Mouse (Mus musculus) mature B cell (primary cell): ENCODE results near the gene Luzp2.

ENCODE experiments used
- in situ Hi-C: fragments of 300-500 bp; cut with MboI; formaldehyde crosslinking; loops from 2 replicates; pipeline ENCODE4 v1.14.3; 2019

Luzp2 gene

DNA sequence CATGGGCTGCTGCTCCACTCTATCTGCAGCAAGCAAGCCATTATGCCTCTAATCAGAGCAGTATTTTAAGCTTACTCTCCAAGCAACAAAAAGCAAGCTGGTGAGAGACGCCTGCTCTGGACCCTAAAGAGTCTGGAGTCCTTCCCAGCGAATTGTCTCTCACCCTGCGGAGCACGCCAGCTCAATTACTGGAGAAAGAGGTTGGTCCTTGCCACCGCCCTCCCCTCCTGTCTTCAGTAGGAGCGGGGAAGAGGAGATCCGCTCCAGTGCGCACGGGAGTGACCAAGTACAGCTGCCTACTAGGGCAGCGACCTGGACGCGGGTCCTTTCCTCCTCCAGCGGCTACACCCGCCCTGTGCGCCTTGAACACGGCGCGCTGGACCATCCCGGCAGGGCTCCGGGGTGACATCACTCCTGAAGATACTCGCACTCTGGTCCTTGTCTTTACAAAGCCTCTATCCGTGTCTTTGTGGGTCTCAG is at the start of gene Luzp2:
Gene Luzp2, plus strand, starts transcription at position 127 of the 480 bp plus-strand sequence.
- in situ Hi-C loops, result no loop called here

DNA sequence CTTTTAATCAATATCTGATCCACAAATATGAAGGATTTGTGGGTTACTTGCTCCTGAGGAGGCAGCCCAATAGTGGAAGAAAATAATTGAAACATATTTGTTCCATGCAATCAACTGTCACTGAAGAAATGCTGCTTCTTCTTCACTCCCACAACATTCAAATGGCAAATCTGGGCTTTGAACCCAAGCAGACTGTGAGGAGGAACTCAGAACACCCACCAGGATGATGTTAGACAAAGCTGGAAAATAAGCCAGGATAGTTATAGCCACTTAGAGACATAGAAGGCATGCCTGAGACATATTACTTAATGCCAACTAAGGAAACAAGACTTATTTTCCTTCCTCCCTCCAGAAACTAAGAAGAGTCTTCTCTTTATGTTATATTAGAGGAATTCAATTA is 47.8 kb upstream of the Luzp2 start:
- in situ Hi-C loops, result no loop called here

DNA sequence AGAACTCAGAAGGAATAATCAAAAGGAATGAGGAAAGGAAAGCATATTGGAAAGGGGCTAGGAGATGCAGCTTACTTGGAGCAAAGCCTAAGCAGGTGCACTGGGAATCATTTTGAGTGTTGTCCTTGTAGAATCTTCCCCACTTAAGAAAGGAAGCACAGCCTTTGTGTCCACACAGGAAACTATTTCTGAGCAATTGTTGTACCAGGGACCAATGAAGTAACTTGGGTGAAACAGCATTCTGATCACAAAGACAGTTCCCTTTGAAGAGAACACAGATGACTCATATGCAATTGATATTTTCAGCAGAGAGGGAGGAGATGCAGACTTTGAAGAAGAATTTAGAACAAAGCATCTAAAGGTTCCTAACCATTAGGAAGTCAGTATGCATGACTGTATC is 16.7 kb upstream of the Luzp2 start:
- in situ Hi-C loops, result no loop called here

DNA sequence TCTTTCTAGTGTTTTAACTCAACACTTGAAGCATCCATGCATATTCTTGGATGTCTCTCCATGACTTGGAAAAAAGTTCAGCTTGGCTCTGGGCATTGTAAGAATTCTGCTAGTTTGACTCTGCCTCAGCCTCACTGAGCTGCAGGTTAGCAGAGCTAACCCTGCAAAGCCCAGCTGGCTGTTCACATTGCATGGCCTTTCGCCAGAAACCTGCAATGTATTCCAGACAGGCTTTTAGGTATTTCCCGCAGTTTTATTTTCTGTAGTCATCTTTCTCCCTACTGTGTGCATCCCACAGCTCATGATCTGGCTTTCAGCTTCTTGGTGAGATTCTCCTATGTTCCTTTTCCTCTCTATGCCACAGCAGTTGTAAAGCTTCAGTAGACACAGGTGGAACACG is 6.5 kb upstream of the Luzp2 start:
- in situ Hi-C loops, result no loop called here

DNA sequence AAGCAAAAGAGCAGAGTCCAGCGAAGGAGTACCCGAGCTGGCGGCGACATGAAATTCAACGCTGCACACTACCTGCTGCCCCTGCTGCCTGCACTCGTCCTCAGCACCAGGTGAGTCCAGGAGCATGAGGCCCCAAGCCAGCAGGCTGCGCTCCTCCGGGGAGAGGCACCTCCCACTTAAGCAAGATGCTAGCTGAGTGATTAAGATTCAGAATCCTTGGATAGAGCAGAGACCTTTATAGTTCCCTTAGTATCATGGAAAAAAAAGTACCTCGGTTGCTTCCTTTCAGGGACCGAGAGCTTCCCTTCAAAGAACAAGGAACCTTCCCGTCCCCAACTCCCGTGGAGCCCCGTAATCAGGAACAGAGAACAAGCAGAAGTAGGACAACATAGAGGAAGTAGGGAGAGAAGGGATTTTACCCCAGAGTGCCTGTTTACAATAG is 634 bp downstream of the Luzp2 start:
- in situ Hi-C loops, result no loop called here

DNA sequence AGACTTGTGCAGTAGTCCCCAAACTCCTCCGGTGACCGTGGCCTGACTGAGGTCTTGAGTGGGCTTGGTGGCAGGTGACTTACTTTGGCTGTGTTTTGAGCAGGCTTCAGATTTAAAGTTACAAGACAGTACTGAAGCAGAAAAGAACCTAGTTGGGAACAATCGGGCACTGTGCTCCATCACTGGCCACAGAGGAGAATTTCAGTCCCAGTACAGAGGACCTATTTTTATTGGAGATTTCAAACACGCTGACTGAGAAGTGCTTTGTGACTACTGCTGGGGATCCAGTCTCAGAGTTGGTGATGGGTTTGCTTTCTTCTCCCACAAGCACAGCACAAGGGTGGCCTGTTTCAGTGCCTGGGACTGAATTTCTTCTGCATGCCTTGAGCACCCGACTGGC is 1.1 kb downstream of the Luzp2 start:
- in situ Hi-C loops, result no loop called here

DNA sequence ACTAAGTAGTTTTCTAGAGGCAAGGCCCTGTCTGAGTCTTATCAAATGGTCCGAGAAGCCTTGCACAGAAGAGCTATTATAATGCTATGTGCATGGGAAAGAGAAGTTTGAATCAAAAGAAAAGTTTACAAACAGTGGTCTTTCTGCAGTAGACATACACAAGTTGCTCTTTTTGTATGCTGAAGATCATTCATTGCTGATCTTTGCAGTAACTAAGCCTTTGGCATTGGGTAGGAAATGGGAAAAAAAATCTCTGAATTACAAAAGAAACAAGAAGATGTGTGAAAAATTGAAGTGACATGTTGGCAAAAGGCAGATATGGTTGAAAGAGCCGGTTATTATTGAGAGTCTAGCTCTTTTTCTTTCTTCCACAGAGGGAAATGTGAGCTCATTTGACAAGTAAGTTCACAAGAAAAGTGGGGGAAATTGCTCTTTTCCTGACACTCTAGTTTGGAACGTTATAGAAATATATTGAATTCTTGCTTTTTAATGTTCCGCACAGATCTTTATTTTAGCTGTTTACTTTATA is 7.6 kb downstream of the Luzp2 start:
- in situ Hi-C loops, result no loop called here

DNA sequence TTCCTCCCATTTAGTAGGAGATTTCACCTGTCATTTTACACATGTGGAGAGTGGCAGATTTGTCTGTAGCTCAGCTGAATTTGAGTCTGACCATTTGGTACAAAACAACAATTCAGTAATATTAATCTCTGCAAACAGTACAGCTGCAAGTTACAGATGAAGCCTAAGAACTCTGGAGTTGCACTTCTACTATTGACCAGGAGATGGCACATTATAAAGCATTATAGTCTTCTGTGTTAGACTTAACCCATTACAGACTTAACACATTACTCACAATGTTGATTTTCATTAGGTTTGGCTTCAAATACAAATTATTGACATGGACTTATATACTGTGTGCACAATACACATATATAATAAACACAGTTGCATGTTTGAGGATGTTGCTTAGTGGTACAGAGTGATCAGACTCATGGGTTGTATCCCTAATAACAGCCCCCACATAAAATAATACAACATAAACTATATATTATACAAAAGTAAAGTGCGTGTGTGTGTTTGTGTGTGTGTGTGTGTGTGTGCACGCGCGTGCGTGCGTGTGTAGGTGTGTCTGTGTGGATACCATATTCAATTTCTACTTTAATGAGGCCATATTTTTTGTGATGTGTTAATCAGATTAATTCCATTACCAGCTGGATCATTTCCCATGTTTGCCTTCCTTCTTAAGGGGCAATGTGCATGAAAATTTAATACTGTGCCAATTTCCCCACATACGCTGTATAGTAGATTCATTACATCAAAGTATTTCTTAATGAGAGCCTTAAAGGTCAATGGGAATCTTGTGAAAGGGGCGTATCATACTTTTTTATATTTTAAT is 10.8 kb downstream of the Luzp2 start:
- in situ Hi-C loops, result no loop called here

DNA sequence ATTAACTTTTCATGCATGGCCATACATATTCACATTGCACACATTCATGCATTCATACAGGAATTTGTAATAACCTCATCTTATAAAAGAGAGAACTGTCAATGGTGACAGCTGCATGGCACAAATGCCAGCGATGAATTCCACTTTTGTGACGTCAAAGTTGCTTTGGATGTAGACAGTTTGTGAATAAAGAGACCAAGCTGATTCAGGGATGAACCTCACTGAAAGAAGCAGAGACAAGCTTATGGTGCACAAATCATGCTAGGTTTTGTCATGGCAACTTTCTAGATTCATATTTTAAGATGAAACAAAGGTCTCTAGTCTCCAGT is 11.4 kb downstream of the Luzp2 start:
- in situ Hi-C loops, result no loop called here

DNA sequence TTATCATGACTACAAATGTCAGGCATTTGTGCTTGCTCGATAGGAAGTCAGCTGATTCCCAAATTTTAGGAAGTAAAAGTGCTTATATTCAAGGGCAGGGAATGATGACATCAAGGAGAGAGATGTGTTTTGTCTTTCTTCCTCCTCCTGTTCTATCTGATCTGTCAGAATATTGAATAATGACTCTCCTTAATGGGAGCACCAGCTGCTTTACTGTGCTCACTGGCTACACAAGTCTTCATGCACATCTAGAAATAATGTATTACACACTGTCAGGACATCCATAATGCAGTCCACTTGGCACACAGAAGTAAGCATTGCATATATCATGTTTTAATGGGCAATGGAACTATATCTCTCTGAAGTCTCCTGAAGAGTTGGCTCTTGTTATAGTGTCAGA is 17.6 kb downstream of the Luzp2 start:
- in situ Hi-C loops, result no loop called here

DNA sequence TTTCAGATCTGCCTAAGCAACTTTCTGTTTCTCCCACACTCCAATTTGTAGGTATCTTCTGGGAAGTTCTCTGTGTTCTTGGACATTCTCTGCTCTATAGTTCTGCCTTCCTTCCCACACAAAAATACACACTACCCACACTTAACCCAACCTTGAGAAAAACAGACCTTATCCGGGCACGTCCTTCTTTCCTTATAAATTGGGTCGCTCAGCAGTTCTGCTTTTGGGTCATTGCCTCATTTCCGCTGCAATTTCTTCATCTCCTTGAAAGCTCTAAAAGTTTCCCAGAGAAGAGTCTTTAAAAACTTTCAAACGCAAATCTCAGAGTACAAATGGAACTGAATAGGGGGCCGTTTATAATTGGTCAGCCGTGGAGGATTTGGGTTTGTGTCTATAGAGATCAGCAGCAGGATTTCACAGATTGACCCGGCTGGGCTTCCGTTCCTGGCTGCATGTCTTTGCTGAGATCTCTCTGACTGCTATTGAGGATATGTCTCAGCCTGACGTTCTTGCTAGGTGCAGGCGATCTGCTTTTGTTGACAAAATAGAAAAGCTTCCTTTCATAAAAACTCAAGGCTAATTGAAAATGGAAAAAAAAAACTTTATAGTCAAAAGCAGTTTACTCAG is 26.0 kb downstream of the Luzp2 start:
- in situ Hi-C loops, result no loop called here

DNA sequence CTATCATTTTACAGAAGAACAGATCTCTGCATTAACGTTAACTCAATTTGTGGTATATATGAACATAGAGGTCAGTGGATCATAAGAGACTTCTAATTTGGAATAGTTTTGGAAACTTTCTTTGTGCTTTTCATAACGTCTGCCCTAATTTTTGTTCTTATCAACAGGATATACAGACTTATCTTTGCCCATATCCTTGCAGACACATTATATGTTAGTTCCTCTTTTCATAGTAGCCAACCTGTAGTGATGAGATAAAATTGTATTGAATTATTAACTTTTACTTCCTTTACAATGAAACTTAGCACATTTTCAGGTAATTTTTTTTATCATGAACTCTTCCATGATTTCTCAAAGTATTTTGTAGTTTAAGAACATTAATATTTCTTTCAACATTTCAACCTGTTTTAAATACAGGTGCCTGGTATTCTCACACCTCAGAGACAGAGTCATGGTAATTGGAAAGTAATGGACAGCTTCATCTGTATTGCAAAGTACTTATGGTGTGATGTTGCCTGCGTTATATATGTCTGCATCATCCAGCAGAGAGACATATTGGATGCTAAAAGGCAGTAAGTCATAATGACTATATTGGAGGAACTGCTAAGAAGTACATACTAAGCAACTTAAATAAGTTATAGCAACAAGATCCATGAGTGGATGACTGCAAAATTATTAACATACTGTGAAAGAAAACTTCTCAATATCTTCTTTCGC is 43.8 kb downstream of the Luzp2 start:
- in situ Hi-C loops, result no loop called here

DNA sequence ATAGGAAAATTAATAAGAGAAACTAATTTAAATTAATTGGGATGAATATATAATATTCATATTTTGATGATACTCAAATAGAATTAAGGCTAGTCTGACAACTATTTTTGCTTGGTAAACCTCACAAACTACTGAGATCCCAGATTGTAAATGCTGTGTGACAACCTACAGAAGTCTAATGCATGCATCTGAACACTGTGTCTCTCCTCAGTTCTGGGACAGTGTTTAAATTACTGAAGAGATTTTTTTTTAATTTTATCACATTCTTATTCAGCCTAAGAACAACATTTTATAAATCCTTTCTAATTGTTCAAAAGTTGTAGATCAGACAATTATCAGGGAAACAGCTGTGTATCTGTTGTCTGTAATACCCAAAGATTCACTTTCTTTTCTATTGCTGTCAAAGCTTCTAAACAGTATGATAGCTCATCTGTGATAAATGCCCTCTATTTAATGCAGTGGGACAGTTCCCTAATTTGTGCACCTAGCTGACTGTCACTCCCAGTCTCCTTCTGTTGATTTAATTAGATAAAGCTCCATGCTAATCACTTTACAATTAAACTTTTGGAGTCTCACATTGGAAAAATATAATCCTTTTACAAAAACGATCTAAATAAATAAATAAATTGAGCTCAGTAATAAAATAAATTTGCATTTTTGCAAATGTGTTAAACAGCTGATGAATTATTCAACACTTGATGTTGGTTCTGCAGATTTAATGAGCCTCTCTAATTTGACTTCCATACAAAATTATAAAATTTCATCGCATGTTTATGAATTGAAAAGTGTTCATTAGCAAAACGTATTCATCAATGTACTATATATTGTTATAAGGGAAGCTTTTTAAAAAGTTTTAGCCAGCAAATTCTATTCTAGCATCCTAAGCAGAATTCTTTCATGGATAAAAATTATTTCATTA is 58.7 kb downstream of the Luzp2 start:
- in situ Hi-C loops, result no loop called here

DNA sequence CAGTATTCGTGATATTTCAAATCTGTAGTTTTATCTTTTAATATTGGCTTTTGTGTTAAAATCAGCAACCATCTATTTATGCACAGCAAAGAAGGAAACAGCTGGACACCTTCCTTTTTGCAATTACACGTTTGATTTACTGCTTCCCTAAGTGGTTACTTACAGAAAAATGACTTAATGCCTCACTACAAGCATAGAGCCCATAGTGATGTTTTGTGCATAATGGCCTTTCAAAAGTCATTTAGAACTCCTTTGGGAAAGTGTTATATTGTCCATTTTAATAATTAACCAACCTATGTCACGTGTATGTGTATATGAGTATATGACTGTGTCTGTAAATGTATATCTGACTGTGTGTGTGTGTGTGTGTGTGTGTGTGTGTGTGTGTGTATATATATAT is 63.3 kb downstream of the Luzp2 start:
- in situ Hi-C loops, result no loop called here

DNA sequence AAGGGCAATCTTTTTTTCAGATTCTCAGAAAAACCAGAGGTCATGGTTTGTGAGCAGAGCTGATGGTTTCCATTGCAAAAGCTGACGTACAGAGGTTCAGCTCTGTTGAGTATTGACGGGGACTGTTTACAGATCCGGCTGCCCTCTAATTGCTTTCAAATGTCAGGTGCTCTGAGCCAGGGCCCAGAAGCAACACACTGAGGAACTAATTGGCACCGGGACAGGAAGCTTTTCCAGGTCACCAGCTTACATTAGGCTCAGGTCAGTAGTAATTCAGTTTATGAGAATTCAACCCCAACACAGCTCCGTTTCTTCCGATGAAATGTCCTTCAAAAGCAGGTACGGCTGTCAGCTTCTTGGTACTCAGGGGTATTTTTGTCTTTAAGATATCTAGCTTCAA is 74.7 kb downstream of the Luzp2 start:
- in situ Hi-C loops, result no loop called here

DNA sequence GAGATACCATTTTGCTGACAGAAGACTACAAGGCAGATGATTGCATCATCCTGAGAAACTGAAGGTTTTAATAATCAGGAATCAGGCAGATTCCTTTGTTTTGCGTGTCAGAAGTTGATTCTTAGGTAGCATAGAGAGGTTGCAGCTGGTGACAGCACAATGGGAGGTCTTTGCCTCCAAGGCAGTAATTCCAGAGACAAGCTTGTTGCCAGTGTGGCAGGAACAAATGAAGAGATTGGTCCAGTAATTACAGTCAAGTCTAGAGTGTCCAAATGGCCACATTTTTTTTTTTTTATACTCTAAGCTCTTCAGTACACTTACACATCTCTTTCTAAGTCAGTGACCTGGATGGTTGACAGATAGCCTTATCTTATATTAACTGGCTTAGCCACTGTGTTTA is 78.7 kb downstream of the Luzp2 start:
- in situ Hi-C loops, result no loop called here

DNA sequence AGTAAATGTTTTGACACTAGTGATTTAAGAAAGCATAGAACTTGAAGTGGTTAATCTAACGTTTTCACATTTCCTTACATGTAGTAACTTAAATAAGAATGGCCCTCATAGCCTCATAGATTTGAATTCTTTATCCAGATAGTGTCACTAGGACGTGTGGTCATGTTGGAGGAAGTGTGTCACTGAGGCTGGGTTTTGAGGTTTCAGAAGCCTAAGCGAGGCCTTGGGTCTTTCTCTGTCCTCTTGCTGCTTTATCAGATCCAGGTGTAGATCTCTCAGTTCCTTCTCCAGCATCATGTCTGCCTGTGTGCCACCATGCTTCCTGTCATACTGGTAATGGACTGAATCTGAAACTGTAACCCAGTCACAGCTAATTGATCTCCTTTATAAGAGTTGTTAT is 86.7 kb downstream of the Luzp2 start:
- in situ Hi-C loops, result no loop called here

DNA sequence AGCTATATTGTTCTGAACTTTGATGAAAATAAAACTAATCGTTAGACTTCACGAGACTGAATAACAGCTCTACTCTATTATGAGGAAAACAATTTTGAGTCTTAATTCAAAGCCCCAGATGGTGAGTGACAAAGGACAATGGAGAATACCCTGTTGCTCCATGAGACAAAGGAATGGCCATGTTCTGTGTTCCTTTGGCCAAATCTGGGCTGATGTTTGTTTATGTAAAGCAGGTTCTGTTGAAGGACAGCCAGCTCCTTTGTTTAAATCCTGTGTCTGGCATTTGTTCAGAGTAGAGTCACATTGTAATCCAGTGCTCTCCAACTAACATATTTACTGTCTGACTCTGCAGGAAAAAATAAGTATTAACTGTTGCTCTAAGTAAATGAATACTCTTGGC is 121.5 kb downstream of the Luzp2 start:
- in situ Hi-C loops, result no loop called here

DNA sequence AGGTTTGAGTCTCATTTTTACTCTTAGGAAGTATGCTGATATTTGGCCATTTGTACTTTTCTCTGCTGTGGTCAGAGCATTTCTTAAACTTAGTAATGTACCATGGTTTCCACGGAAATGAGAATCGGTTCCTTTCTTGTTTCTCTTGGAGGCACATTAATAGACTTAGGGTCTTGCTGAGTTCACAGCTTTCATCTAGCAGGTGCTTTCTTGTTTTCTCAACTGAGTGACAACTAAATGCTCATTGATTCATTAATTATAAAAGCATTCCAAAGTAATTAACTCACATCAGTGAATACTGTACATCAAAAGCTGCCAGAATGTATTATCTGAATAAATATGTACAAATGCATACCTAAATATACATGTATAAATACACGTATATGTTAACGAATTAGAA is 127.4 kb downstream of the Luzp2 start:
- in situ Hi-C loops, result no loop called here

DNA sequence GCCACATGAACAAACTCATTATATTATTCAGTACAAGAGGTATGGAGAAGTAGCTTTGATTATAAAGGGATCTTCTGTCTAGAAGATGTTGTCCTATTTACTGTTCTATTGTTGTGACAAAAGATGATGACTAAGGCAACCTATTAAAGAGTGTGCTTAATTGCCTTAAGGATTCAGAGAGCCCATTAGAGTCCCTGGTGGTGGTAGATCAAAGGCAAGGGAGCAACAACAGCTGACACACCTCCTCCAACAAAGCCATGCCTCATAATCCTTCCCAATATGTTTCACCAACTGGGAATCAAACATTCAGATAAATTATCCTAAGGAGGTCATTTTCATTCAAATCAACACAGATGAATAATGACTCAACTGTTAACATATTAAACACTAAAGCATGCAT is 142.1 kb downstream of the Luzp2 start:
- in situ Hi-C loops, result no loop called here

DNA sequence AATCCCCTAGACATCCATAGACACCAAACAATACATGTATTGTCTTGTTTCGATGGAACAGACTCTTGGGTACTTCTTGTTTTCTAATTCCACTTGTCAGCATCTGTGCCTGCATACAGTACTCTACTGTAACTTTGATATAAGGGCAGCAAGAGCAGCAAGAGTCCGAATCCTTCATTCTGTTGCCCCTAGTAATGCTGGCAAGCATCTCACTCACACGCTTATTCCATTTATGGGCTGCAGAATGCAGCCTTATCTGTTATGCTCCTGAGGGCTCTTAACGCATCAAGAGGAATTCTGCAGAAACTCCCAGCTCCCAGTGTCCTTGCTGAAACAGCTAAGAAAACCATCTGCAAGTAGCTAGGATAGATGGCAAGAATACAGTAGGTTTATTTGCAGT is 145.3 kb downstream of the Luzp2 start:
- in situ Hi-C loops, result no loop called here

DNA sequence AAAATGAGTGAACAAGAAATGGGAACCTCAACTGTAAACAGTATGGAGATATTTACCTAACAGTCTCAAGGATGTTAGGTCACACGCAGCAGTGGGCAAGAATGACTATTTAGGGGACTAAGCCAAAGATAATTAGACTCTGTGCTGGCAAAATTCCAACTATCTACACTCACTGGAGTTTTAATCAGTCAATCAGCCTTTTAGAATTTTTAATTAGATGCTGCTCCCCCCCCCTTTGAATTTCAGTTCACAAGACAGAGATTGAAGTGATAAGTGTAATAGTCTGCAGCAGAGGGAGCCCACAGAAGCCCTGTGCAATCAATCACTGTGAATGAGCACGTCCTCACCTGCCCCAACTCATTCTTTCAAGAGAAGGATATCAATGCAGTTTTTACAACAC is 165.1 kb downstream of the Luzp2 start:
- in situ Hi-C loops, result no loop called here
